Mouse (Mus musculus) kidney, adult 11 months (tissue): ENCODE measurements at regions not wholly inside any gene's neighbourhood (a gene's known extent, or its start where the extent isn't known, plus 50 kb on each side); places are given as distances from the start of the nearest gene placed in this dataset.

ENCODE experiments used
- DNase-seq: peaks from one replicate; pipeline ENCODE4 v3.0.0; 2022

DNA sequence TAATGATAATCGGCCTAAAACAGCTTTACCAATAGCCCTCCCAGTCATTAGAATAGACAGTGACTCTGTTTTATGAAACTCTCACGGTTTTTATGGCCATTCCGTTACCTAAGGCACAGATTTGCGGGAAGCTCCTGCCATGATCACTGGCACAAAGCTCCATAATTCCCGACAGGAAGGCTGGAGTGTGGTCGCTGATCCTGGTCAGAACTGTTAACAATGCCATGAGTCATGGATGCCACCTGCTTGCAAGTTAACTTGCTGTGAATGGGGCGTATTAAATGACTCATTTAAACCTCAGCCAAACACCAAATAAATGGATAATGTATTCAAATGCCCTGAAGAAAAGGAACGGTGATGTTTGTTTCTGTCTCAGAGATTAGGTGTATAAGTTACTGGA is 559.9 kb upstream of the Map3k7 start:
- DNase-seq, result no peak

DNA sequence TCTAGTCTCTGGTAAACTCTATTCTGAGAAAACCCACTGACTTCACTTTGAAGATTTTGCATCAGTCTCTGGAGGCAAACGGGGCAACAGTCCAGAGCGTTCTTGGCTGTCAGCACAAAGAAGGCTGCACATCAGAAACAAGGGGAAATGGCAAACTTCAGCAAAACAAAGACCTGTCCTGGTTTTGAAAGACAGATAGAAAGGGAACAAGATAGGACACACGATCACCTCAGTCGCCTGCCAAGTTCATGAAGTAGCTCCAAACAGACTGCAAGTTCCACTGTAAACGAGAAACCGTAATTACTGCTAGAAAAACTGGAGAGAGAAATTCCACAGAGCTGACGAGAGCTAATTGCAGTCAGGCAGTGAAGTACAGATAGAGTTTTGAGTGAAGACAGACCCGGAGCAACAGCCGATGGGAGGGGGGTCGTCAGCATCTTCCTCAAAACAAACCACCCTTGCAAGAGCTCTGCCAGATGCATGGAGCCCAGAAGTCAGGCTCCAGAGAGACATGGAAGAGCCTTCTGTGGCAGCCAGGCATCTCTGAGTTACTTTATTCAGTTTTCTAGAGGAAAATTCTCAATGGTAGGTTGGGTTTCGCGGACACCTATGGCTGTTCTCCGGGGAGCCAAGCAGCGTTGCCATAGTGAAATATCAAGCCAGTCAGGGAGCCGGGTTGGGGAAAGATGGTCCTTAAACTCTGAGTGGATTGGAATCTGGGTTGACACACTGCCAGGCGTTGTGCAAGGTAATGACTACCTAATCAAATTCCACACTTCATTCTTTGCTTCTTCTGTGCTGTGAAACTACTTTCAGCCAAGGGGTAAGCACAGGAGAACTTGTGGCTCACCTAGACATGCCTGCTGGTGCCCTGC is 558.8 kb upstream of the Map3k7 start:
- no peak for DNase-seq

DNA sequence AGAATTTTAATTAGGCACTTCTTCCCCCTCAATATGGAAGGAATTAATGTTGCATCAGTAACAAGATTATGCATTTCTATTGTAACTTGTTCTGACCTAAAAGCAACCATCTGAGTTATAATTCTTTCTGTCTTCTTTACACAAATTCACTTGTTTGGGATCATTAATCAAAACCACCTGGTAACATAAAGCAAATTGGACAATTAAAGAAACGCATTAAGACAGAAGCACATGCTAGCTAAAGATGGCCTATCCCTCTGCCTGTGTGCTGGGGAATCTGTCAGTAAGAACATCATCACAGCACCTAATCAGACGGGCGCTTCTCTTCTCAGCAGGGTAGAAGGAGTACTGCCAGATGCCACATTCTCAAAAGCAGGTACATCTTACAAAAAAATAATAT is 553.7 kb upstream of the Map3k7 start:
- no peak for DNase-seq

DNA sequence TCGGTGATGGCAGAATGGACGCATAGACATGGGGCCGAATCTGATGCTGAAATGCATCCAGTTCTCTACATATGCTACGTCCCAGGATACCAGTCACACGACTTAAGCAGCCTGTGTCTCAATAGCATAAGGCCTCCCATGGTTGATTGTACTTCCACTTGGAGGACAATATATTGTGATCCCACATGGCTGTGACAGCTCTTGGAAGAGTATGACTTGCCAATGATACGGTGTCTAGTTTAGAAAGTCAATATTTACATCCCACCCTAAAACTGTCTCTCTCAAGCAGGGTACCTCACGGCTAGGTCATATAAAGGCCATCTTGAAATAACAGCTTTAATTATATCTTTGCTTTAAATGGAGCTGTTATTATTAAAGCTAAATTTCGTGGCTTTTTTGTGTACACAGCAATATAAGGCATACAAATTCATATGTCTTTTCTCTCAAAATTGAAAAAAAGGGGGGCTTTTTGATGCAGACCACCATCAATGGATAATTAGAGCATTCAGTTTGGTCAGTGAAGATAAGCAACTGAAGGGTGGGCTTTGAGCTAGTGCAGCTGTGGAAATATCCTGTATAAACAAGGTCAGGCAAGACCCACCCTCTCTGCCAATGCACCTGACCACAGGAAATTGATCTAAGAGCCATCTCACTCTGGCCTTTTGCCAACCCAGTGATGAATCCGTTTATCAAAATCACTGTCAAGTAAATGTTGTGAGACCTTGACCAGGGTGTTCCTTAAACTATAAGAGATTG is 551.9 kb upstream of the Map3k7 start:
- no peak for DNase-seq

DNA sequence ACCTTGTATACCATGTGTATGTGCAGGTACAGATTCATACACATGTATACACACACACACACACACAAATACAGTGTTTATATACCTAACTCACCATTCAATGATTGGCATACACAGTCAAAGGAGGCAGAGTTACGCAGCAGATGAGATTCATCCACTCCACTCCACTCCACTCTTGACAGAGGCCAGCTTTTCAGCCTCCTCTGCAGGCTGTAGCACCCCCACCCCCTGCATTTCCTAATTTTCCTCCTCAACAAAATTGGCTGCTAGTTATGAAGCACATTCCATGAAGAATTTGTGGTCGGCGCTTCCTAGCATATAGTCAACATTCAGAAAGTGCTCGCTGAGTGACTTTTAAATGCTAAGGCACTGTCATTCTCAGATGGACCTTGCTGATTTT is 546.7 kb upstream of the Map3k7 start:
- DNase-seq, result no peak

DNA sequence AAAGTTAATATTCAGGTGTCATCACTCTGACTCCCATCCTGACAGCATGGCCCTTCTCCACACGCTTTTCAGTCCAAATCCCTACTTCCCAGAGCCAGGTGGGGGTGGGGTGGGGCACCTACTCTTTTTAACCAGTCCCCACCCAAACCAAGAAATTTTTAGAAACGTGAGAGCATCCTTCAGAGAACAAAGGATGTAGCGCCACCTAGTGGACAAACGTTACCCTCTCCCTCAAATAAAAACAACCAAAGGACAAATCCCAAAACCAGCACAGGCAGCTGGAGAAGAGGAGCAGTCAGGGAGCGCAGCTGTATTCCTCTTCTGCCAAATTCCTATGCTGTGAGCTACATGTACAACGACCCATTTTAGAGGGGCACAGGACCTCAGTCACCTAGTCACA is 544.7 kb upstream of the Map3k7 start:
- no peak for DNase-seq

DNA sequence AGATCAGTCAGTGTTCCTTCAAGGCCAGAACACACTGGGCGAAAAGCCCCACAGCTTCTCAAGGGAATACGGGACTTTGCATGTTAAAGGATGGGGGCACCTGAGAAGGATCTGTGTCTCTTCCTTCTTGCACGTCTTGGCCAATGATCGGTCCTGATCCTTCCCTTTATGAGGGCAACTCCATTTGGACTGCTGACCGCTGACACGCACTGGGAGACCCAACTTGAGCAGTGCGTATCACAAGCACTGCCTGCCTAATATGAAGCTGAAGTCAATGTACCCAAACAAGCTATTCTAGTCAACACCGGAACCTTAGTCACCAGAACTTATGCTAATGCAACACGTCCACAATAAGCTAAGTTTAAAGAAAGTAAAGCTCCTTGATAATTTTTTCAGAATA is 543.7 kb upstream of the Map3k7 start:
- no peak for DNase-seq

DNA sequence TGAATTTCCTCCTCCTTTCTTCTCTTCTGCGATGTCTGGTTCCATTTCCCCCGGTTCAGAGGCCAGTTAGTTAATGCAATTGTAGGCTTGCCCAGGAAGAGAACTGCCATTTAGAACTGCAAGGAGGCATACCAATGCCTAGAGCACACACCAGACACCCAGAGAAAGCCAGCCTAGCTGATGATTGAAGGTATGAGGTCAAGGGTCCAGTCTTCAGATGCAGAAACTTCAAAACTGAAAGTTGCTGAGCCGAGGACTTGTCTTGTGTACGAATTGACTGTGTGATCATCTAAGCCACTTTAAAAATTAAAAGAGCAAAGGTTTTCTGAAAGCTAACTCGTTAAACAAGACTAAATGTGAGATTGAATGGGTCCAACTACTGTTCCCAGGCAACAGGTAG is 542.5 kb upstream of the Map3k7 start:
- peak; percentile 28 for DNase-seq

DNA sequence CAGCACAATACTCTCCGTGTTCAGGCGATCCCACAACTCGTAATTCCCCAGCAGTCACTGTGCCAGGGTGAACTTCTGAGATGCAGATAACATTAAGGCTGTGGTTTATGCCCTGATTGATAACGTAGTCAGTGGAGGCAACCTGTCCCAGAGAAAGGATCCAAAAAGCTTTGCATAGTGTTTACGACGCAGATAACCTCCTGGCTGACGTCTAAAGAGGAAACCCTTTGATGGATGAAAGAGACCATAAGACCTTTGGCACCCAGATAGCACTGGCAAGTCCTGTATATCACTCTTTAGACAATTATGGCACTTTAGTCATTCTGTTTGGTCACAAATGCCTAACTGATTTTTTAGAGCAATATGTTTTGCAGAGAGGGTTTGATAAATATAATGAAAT is 538.8 kb upstream of the Map3k7 start:
- DNase-seq, result no peak

DNA sequence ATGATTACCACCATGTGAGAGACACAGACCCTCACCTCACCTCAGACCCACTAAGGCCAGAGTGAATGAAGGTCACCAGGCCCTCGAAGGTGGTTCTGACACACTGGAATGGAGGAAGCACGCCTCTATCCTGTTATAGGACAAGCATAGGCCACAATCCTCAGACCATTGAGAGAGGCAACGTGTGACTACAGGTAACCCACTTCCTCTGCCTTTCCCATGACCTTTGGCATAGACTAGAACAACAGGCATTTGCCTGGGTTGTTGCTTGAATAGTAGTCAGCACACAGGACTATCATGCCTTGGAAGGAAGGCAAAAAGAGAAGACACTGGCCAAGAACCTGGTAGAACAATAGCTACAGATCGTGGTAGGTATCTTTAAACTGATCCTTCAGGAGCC is 538.2 kb upstream of the Map3k7 start:
- DNase-seq, result no peak

DNA sequence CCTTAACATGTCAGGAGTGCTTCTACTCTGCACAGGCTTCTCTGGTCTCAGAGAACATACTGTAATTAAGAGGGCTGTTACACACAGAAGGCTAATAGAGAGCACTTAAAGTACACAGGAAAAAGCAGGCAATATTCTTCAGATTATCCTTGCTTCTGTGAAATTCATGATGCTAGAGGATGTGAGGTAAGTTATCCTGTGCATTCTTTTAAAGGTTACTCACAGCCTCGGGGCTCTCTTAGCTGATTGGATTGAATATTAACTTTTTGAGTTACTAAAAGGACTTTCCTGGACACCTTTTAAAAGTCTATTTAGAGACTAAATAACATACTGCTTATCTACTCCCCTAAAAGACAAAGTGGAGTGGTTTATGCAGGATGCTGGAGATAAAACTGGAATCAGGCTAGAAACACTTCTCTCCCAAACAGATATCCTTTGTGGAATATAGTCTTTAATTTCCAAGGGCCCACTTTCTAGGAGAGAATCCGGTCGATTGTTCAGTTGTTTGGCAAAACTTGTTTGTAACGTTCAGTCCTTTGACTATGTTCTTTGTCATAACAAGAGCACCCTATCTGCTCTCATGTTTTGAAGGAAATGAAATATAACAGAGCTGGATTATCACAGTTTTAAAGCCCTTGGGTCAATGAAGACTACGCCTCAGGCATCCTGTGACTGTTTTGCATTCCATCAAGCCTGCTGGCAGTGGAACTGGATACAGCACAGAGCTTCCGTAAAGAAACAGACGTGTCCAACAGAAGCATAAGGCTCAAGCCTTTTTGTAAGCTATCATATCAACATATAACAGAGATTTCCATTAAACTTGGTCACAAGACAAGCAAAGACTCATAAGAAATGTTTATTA is 537.5 kb upstream of the Map3k7 start:
- no peak for DNase-seq

DNA sequence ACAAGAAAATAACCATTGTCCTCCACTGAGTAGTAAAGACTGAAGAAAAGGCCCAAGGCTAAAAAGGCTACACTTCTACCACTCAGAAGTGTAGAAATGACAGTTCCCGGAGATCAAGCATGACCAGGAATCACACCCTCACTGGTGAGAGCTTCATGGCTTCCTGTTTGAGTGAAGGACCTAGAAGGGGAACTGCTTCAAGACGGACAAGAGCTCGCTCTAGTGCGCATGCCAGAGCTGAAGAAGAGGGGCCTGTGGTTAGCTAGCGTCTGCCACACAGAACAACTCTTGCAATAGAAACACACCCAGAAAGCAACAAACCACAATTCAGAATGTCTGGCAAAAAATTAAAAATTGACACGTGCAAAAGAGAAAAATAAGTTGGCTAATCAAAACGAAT is 530.0 kb upstream of the Map3k7 start:
- no peak for DNase-seq

DNA sequence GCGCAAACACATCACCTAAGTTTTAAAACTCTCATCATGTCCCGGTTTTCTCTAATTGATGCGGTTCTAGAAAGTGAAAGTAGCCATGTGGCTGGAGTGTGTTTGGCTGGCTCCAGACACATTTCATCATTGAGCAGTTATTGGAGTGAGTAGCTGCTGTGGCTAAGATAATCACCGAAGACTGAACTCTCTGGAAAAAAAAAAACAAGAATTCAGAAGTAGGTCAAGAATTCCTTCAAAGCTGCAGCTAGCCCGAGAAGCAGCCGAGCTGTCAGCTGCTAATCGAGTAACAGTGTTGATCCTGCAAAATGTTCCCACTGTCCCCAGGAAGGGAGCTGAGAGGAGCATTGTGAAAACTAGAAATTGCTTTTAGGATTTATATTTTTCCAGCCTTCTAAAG is 509.0 kb upstream of the Map3k7 start:
- no peak for DNase-seq

DNA sequence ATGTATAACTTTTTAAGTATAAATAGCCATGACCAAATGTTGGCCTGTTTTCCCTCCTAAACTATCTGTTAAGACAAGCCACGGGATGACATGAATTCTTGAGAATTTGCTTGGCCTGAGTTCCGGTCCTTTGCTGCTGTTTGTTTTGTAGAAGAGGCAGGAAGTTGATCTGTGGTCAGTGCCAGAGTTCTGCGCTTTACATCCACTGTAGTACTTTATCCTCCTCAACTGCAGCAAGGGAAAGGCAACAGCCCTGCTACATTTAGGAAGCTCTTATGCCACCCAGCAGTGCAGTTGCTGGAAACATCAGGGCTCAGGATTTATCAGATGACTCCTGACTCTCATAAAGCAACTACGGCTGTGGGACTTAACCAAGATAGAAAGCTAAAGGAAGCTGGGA is 508.4 kb upstream of the Map3k7 start:
- no peak for DNase-seq

DNA sequence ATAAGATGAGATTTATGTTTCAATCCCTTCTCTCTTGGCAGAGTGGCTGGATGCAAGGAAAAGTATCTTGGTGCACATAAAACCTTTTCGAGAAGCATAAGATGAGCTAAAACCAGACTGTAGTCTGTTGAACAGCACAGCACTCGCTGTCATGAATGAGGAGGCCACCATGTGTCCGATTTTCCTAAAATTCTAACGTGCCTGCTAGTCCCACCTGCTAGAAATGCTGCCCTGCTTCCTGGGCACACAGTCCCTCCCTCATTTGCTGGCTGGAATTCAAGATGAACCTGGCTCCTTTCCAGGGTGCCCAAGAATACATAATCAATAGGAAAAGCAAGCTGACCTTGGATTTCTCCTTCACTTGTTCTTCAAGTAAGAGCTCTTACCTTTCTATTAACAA is 501.4 kb upstream of the Map3k7 start:
- DNase-seq, result no peak

DNA sequence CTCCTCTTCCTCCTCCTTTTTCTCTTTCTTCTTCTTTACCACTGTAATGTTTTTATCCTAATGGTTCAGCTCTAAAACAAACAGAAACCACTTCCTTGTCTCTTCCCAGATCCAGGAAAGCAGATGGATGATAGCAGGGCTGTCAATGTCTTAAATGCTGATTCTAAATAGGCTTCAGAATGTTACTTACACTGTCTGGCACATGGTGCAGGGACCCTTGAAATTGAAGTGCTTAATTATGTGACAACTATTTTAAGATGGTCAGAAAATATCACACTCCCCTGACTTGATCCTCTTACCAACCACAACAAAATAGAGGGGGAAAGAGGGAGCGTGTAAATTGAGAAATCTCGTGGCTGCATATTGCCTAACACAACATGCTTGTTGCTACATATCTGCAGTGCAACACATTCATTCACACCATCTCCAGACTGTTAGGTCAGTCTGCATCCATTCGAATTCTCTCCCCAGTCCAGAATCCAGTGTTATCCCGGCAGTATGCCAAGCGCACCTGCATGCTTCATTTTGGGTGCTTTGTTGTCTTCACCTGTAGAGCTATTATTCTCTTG is 500.7 kb upstream of the Map3k7 start:
- DNase-seq, result no peak

DNA sequence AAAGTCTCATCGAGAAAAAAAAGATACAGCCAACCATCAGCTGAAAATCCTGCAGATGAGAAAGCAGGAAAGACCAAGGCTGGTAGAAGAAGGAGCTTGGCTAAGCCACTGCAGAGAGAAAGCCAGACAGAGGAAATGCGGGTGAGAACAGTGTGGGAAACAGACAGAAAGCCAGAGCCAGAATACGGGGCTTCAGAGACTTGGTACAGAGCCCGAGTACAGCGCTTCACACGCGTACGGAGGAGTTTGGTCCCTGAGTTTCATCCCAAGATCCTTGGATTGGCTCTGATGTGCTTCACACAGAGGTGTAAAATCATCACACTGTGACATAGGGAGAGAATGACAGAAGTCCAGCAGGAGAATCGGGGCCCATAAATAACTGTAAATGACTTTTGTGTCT is 495.6 kb upstream of the Map3k7 start:
- no peak for DNase-seq

DNA sequence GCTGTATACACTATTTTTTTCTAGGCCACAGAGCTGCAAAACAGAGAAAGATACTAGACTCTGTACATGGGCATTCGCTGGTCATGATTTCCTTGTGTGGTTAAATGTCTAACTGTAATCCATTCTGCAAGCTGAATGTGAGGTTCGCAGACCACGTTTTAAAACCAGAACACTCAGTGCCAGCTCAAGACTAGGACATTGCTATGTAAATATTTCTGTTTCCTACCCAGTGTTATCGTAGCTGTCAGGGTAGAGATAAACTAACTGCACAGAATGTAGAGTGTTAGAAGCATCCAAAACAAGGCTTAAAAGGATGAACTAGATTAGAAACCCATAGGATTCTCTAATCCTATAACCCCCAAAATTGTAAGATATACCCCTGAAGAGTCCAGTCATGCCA is 494.1 kb upstream of the Map3k7 start:
- no peak for DNase-seq

DNA sequence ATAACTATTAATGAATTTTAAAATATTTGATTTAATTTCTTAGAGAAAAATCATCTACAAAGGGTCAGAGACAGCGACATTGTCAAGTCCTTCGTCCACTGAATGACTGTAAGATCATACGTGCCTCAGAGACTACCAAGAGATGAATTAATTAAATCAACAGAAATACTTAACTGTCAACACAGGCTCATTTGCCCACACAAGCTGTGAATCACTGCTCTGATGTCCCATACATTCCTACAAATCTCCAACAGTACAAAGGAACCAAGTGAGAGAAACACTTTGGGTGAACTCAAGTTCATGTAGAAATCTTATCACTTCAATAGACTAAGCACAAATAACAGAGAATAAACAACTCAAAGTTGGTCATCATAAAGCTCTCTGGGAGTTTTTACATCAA is 471.4 kb upstream of the Map3k7 start:
- DNase-seq, result no peak

DNA sequence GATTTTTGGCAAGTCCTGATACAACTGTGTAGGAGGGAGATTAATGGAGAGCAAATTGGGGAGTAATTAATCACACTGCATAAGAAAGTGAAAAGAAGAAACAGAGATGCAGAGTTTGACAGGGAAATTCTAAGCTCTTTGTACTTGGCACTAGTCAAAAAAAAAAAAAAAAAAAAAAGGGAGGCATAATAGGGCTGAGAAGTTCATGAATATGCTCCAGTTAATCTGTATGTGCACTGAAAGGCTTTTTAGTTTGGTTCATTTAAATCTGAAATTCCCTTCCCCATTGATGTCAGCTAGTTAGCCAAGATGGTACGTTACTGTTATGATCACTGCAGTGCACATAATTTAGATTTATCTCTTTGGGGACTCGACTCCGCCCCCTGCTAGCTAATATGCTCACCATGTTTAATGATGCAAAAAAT is 470.8 kb upstream of the Map3k7 start:
- DNase-seq, result no peak

DNA sequence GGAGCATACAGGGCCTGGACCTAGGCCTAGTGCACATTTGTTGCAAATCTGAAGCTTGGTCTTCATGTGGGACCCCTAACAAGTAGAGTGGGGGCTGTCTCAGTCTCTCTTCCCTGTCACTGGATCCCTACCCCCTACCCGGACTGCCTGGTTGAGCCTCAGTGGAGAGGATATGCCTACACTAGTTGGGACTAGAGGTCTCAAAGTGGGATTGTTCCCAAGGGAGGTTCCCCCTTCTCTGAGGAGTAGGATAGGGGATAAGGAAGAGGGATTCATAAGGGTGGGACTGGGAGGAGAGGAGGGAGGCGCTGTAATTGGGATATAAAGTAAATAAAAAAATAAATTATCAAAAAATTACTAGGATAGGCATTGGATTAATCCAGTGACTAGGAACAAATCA is 464.0 kb upstream of the Map3k7 start:
- DNase-seq, result no peak

DNA sequence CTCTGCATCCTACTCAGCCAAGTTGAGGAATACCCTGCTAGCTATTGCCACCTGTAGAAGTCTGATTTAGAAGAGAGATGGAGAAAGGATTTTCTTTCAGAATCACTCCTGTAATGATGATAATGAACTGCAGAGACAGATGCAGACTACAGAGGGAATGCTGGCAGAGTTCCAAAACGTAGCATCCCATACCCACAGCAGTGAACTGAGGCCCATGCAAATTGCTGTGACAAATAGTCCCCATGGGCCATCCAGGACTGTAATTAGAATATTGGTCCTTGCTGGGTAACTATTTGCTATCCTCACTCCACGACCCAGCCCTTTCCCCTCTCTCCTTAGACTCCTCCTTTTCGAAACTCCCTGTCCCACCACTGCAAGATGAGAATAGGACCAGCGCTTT is 463.5 kb upstream of the Map3k7 start:
- DNase-seq, result no peak

DNA sequence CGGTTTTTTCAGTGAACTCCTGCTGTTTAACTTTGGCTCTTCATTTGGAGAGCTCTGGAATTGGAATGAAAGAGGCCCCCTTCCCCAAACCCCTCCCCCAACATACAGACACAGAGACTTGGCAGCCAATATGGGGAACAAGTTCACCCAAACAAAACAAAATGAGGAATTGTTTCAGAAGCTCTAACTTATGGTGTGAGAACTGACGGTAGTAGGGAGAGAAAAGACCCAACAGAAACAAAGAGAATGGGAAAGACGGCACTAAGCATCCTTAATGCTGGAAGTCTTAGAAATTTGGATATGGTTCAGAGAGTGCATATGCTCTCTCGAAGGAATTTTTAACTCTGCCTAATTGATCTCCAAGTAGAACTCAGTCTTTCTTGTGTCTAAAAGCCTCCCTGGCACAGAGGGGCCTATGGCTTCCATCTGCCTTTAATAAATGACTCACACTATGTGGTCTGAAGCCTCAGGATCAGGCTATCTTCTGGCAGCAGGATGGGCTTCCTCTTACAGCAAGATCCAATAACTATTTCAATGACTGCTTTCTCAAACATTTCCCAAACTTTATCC is 438.2 kb upstream of the Map3k7 start:
- no peak for DNase-seq
